Mouse (Mus musculus) heart, postnatal 10 days (tissue): Measurements from ENCODE around the gene Myo3a. TPM values are rescaled to one million over a fixed set of nuclear protein-coding genes. Genes with fewer than 3 reads are reported as not detected.

ENCODE experiments used
- DNase-seq, 2 experiments: peaks; one replicate each; pipeline ENCODE4 v3.0.0; 2021
- intact Hi-C: fragments of 180-260 bp; cut with DNase I; formaldehyde crosslinking; loops from one replicate; pipeline ENCODE4 v1.15.1; 2025
- total RNA-seq, 2 experiments: library from RNA; stranded (reverse); gene quantifications; 2 replicates each; pipeline ENCODE4 v1.2.3; 2021

Myo3a gene
- total RNA-seq, 2 experiments from 2014 or later: not detected

- no peak for DNase-seq
Measured at GRCm38 (mm10) chr2:22620030-22620429, 392.7 kb downstream of the Myo3a start.

DNA sequence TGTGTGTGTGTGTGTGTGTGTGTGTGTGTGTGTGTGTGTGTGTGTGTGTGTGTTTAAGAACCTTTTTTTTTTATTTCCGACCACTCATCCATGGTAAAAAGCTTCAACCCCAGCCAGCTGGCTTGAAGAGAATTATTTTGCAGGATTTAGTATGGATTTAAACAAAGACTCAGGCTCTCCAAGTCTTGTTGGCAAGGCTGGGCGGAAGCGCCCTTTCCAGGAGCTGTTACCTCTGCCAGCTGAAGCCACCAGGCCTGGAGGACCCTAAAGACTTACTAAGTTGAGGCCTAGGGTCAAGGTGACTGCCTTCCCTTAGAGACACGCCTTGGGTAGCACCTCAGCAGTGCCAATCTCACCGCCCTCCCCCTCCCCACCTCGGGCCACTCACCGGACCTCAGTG, 393.2 kb downstream of the Myo3a start:
- intact Hi-C loops: no loop called here
- DNase-seq: no peak

More at GRCm38 (mm10) chr2:22620030-22620429, 392.7 kb downstream of the Myo3a start:
- intact Hi-C loops: no loop called here

GRCm38 (mm10) chr2:22620978-22621827, 393.9 kb downstream of the Myo3a start:
- DNase-seq: no peak
- intact Hi-C loops: no loop called here

GRCm38 (mm10) chr2:22621828-22622731, 394.8 kb downstream of the Myo3a start, which contains the start of gene Gad2:
Gene Gad2, plus strand, starts transcription at chr2:22622205.
- peak; percentile 24 to 52 for DNase-seq

DNA sequence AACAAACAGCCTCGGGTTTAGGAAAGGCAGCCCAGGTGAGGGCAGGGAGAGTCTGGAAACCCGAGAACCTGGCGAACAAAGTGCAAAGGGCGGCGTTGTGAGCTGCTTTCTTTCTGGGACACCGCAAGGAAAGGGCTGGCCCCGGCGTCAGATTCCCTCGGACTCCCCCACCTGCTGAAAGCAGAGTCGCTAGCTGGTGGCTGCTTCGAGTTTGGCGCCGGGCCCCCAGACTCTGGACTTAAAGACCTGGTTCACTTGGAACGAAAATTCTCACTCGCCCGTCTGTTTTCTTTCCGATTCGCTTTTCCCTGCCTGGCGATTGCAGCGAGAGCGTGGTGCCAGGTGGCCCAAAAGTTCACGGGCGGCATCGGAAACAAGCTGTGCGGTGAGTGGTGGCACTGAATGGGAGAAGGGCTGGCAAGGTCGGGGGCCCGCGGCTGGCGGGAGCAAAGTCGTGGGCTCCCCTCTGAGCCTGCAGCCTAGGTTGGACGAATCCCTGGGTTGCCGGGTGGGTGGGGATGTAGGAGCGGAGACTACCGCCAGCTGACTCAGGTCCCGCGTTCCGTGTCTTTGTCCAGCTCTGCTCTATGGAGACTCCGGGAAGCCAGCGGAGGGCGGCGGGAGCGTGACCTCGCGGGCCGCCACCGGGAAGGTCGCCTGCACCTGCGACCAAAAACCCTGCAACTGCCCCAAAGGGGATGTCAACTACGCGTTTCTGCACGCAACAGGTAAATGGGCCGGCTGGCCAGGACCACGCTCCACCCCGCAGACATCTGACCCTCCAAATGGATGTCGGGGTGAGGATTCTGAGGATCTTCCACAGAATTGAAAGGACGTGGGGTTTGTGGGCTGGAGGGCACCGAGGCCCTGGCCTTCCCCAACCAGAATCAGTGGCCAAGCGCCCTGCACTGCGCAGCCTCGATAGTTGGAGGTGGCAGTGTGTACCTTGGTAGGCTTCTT, 396.1 kb downstream of the Myo3a start:
- intact Hi-C loops: no loop called here
- no peak for DNase-seq

More at GRCm38 (mm10) chr2:22621828-22622731, 394.8 kb downstream of the Myo3a start, which contains the start of gene Gad2:
- intact Hi-C loops: no loop called here

DNA sequence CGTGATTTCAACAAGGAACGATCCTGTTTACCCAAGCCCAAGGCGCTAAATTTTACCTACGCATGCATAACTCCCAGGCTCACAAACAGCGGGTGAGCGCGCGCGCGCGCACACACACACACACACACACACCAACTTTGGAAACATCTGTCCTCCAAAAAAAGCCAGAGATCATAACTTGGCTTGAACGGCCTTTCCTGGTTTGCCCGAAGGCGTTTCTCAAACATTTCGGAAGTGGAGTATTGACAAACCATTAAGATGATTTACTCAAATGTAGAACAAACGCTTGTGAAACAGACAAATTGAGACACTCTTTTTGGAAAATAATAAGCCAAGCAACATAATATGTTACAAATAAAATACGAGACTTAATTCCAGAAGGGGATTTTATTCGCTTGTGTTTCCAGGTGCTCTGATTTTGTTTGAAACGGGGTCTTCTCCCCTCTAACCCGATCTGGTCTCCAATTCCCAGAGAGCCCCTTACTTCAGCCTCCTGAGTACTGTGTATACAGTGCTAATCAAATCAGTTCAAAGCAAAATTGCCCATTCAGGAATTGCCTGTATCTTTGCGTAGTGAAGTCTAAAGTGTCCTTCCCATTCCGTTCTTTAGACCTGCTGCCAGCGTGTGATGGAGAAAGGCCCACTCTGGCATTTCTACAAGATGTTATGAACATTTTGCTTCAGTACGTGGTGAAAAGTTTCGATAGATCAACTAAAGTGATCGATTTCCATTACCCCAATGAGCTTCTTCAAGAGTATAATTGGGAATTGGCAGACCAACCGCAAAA, 397.1 kb downstream of the Myo3a start:
- no peak for DNase-seq
- intact Hi-C loops: no loop called here

- DNase-seq: no peak
- intact Hi-C loops: loop anchor here (5.0 kb wide), 1 partner anchor 668 kb away; no protein-coding TSS in a partner anchor
Measured at GRCm38 (mm10) chr2:22625096-22625960, 398.0 kb downstream of the Myo3a start.

DNA sequence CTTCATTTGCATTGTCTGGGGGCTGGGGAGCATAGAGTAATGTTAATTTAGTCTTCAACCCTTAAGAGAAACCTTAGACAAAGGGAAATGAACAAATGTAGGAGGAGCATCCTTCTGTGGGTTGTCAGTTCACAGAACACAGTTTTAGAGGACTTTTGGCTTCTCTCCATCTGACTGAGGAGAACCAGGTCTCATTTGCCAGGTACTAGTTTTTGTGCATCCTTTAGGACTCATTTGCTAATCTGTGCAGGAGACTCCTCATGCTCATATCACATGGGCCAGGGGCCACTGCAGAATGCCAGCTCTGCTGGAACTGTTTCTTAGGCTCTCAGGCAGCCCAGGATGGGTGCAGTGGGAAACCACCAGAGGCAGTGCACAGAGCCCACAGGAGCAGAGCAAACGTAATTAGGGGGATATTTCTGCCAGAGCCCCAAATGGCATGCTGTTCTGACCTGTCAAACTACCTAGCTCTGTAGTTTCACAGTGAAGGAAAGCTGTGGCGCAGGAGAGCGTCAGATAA, 399.9 kb downstream of the Myo3a start:
- intact Hi-C loops: loop anchor here (5.0 kb wide), 1 partner anchor 670 kb away; no protein-coding TSS in a partner anchor

DNA sequence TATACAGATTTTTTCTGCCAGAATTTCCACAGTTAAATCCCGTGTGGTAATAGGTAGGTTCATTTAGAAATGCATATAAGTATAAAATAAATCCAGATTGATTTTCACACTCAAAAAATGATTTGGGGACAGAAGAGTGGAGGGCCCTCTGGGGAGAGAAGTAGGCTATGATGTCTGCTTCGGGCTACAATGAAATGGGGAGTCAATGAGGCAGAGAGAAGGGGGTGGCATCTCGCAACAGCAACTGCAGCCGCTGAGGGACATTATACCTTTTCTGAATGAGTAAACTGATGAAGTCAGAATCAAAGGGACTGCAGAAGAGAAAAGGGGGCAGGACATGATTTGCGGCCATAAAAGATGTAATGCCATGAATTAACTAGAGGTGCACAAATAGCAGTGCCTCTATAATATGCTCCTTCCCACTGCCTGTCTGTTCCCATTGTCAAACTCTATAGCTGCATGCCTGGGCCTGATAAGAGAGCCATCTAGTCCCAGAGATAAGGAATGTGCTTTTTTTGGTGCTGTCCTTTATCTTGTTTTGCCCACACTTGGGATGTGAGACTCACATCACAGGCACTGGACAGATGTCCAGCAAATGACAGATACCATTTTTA, 400.6 kb downstream of the Myo3a start:
- intact Hi-C loops: loop anchor here (5.0 kb wide), 1 partner anchor 671 kb away; no protein-coding TSS in a partner anchor
- no peak for DNase-seq

More for the DNA sequence above, 399.9 kb downstream of the Myo3a start:
- DNase-seq: no peak

- intact Hi-C loops: loop anchor here (1.0 kb wide), 1 partner anchor 88 kb away; no protein-coding TSS in a partner anchor
- DNase-seq: peak in 1 of 2 experiments; percentile 18
Measured at GRCm38 (mm10) chr2:22634766-22635165, 407.5 kb downstream of the Myo3a start.

- intact Hi-C loops: no loop called here
- DNase-seq: no peak
Measured at GRCm38 (mm10) chr2:22646134-22646533, 418.8 kb downstream of the Myo3a start.

DNA sequence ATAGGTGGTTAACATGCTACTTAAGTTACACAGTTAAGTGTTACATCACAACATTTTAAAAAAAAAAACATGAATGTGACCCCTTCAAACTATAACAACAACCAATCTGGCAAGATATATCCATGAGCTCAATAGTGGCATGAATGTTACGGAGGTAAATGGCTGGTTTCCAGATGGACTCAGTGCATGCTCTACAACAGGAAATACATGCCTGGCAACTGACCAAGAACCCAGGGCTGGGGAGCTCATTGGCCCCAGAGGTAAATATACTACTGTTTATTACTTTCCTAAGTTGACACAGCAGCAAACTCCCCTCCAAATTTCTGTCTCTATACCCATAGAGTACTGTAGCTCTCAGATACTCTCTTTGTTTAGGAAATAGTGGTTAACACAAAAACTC, 421.1 kb downstream of the Myo3a start:
- intact Hi-C loops: no loop called here
- peak in 1 of 2 experiments; percentile 8 for DNase-seq

DNA sequence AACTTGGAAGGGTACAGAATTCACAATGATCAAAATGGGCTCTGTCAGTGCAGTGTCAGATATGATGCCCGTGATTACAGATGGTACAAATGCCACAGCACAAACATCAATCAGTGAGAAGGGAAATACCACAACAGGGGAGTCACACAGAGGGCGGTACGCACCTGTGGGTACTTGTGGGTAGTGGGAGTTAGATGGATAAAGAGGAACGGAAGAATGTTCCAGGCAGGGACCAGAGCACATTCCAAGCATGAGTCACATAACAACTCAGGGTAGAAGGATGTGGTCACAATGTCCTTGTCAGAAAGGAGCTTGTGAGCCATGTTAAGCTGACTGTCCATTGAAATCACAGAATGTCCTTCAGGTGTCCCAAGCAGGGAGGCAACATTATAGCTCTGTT, 424.5 kb downstream of the Myo3a start:
- DNase-seq: no peak
- intact Hi-C loops: no loop called here

DNA sequence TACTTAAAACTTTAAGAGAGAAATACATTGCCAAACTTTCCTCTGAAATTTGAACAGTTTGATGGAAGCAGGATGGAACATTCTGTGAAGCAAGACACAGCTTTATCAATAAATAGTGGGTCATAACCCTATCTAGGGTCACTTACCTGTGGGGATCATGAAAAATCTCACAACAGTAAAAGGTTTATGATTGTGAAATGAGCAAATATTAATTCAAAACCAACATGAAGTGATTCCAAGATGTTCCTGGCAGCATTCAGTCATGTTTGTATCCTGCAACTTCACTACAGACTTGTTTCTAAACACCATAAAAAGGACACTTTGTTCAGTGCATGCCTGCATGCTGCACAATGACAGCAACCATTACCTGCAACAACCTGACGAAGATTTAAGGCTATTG, 436.4 kb downstream of the Myo3a start:
- no peak for DNase-seq
- intact Hi-C loops: no loop called here
